ENCODE assay signal across 8 mouse cellular contexts in the genomic region with DNA sequence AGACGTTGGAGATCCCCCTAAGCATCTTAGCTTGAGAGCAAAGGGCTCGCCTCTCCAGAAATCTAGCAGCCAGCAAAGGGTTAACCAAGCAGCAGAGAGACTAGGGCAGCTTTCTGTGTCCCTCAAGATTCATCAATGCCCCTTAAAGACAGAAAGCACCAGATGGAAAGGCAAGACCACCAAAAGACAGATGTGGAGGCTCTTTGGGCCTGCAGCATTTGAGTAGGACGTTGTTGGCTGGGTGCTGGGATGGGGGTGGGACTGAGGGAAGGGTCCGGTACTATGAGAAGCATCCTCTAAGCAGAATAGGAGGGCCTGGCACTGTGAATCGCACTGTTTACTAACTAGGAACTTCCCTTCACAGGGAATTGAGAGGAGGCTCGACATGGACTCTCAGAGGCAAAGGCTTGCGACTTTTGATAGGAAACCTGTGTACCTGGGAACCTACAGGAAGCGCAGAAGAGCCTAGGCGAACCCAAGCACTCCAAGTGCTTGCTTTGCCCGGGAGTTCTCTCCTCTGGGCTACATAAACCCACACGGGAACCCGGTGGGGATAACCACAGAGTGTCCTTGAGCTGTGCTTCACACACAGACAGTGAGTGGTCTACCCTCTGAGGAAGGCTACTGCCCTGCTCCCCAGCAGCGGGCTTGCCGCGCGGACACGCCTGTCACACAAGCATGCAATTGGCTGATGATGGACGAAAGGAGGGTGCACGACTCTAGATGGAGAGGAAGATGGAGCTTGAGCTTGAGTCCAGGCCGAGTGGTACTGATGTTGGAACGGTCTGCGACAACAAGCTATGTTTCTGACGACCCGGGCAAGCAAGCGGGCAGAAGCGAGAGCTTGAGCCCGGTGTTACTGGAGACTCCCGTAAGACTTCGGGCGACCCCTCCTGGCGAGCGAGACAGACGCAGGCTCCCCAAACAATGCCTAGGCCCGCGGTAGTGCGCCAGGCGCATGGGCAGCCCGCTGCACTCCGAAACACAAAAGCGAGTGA. TPM values are rescaled to one million over a fixed set of nuclear protein-coding genes. Genes with fewer than 3 reads are reported as not detected.
A peak's percentile ranks its signal among the peaks of the same experiment; 100 is the strongest.
DNase-seq lines count a peak whose midpoint lies in the region; ATAC-seq and TF ChIP-seq lines count a peak whose summit lies in the region.

No protein-coding gene starts in this region.

- 6% methylated on average over 40 of the region's 40 CpGs for WGBS in hindbrain, embryonic 14.5 days
- WGBS in lung, embryonic 16.5 days: 7% methylated on average over 40 of the region's 40 CpGs

- peak overlapping the region; percentile 58; the same call in 1 of the 2 replicates for H3K9ac ChIP-seq in ES-E14 (ENCODE audit: insufficient read depth, low read depth, low read length, poor library complexity, severe bottlenecking)
- peak overlapping the region; percentile 59 for H3K9ac ChIP-seq in hindbrain, embryonic 14.5 days
- H3K9ac ChIP-seq in lung, embryonic 16.5 days (ENCODE audit: low read length): peak overlapping the region; percentile 53

- no peaks in the 10 kb centered on the region; the same call in 1 of the 2 replicates for H3K27me3 ChIP-seq in hindbrain, embryonic 14.5 days (ENCODE audit: control insufficient read depth, insufficient read depth, low read length)
- H3K27me3 ChIP-seq in lung, embryonic 16.5 days (ENCODE audit: control insufficient read depth, insufficient read depth, low read depth, low read length): peaks cover 23% of the 10 kb centered on the region

- peak overlapping the region; percentile 57 to 67 for H3K4me3 ChIP-seq in ES-E14 (ENCODE audit: insufficient read depth in 1 of 2, low read depth in 1 of 2, low read length in 2 of 2, poor library complexity in 1 of 2, severe bottlenecking in 1 of 2)
- peak overlapping the region; percentile 38 for H3K4me3 ChIP-seq in hindbrain, embryonic 14.5 days (replicated peaks; ENCODE audit: low read length)
- peak overlapping the region; percentile 42 for H3K4me3 ChIP-seq in lung, embryonic 16.5 days (ENCODE audit: low read length)

- peak overlapping the region; percentile 69 for H3K4me2 ChIP-seq in hindbrain, embryonic 14.5 days (replicated peaks)
- peak overlapping the region; percentile 73 for H3K4me2 ChIP-seq in lung, embryonic 16.5 days (ENCODE audit: low read depth, low read length)

- peak; percentile 82 for ATAC-seq in hindbrain, embryonic 14.5 days (ENCODE audit: low FRiP score)
- peak; percentile 76 for ATAC-seq in lung, embryonic 16.5 days (ENCODE audit: low read depth)

- no peak overlapping the region for H3K27ac ChIP-seq in ES-E14 (ENCODE audit: insufficient read depth, low read depth, low read length, poor library complexity, severe bottlenecking)
- no peak overlapping the region for H3K27ac ChIP-seq in hindbrain, embryonic 14.5 days
- H3K27ac ChIP-seq in lung, embryonic 16.5 days (ENCODE audit: low read length): no peak overlapping the region

- in situ Hi-C loops in ES-E14 (cut with MboI; ENCODE audit: low sequenced_read_pairs in 2 of 2, unreplicated experiment in 2 of 2): loop anchor here in 1 of 2 experiments (25.0 kb wide), 1 partner anchor 477 kb away; no protein-coding TSS in a partner anchor

- DNase-seq in ES-E14 (ENCODE audit: low read depth, low spot score): no peak
- DNase-seq in cerebellum, postnatal 36 days: peak; percentile 38 to 50
- DNase-seq in gastrocnemius, adult 18-20 months (ENCODE audit: low spot score): peak; percentile 62
- peak; percentile 86 for DNase-seq in hindbrain, embryonic 14.5 days (ENCODE audit: low spot score)
- peak; percentile 73 to 76 for DNase-seq in layer of hippocampus, postnatal 14 days (ENCODE audit: low spot score in 2 of 2)
- DNase-seq in ovary, postnatal 14 days (ENCODE audit: low spot score): peak; percentile 73
- DNase-seq in thymus, postnatal 25 days: peak; percentile 56

- H3K9me3 ChIP-seq in ES-E14 (ENCODE audit: control insufficient read depth, insufficient read depth, low read depth, low read length): no peaks in the 10 kb centered on the region
- no peaks in the 10 kb centered on the region for H3K9me3 ChIP-seq in hindbrain, embryonic 14.5 days (ENCODE audit: control insufficient read depth, low read length)
- H3K9me3 ChIP-seq in lung, embryonic 16.5 days (ENCODE audit: control insufficient read depth, low read length): no peaks in the 10 kb centered on the region

- H3K36me3 ChIP-seq in ES-E14 (ENCODE audit: control insufficient read depth, insufficient read depth, low read length, poor library complexity, severe bottlenecking): no peaks in the 10 kb centered on the region
- no peaks in the 10 kb centered on the region for H3K36me3 ChIP-seq in hindbrain, embryonic 14.5 days (replicated peaks; ENCODE audit: control insufficient read depth, insufficient read depth)
- H3K36me3 ChIP-seq in lung, embryonic 16.5 days (ENCODE audit: control insufficient read depth, insufficient read depth, low read length): no peaks in the 10 kb centered on the region

- H3K4me1 ChIP-seq in ES-E14 (ENCODE audit: control insufficient read depth in 2 of 2, insufficient read depth in 2 of 2, low read length in 2 of 2, poor library complexity in 1 of 2): peaks cover 0 to 14% of the 10 kb centered on the region in 2 experiments; a peak in 1 of 4 replicates
- peaks cover 26% of the 10 kb centered on the region for H3K4me1 ChIP-seq in hindbrain, embryonic 14.5 days (replicated peaks; ENCODE audit: control insufficient read depth, insufficient read depth, low read length)
- H3K4me1 ChIP-seq in lung, embryonic 16.5 days (replicated peaks; ENCODE audit: control insufficient read depth, insufficient read depth, low read length): peaks cover 11% of the 10 kb centered on the region

TF ChIP-seq in ES-E14, 5 proteins besides CTCF, POLR2A, EP300 and RAD21:
- 0 out of 2 replicates have a peak, but pooled peaks have one; percentile 40 for TF ChIP-seq ZC3H11A (IDR thresholded peaks at IDR 0.05; ENCODE audit: borderline replicate concordance, low read depth, low read length)
- no peak for TF ChIP-seq ZNF384 (IDR thresholded peaks at IDR 0.05; ENCODE audit: low read depth, low read length)
- TF ChIP-seq CHD2 (IDR thresholded peaks at IDR 0.05; ENCODE audit: low read depth, low read length): no peak
TF ChIP-seq in ES-E14: peak in this region for 1.

RNA-seq across cellular contexts. Expression of a gene that starts 2.3 kb away (rescaled TPM):
- total RNA-seq in ES-E14 (2012; rRNA removed): 29.5 and 65.4 TPM in 2 replicates
- total RNA-seq in gastrocnemius, adult 18-20 months (2021): 1 to 10 TPM; 1.4 to 3.0 TPM
- polyA plus RNA-seq in hindbrain, embryonic 14.5 days (2014; fragmentation: Nextera tagmentation; extraction: Ambion mirVana): 54.8 and 76.0 TPM in 2 replicates
- 1 to 10 TPM; 4.7 to 5.0 TPM for total RNA-seq in layer of hippocampus, postnatal 14 days (2021)
- 76.7 and 83.2 TPM in 2 replicates for polyA plus RNA-seq in lung, embryonic 16.5 days (2015; fragmentation: Nextera tagmentation; extraction: Ambion mirVana)
